Mouse (Mus musculus): Measurements from ENCODE around the gene Ccdc194. TPM values are rescaled to one million over a fixed set of nuclear protein-coding genes. Genes with fewer than 3 reads are reported as not detected.

Ccdc194 gene
- polyA plus RNA-seq, 1 experiment from 2014 or later = 0.92 TPM

GRCm38 (mm10) chr8:71558071-71558957, 32.8 kb upstream of the Ccdc194 start, which contains the start of gene Tmem221:
Tmem221 (minus strand) TSS chr8:71558871.
- no peaks in the 10 kb centered on the region for H3K36me3 ChIP-seq (replicated peaks; ENCODE audit: control insufficient read depth, insufficient read depth)
- H3K4me1 ChIP-seq (replicated peaks; ENCODE audit: control insufficient read depth, insufficient read depth, low read length) = 0 out of 2 replicates have a peak, but pooled peaks cover 4% of the 10 kb centered on the region
- no peak for DNase-seq (ENCODE audit: low spot score)
- H3K27ac ChIP-seq = no peak within 1 kb of the TSS
- peak within 1 kb of the TSS; percentile 18 for H3K4me3 ChIP-seq (replicated peaks; ENCODE audit: low read length)
- peaks cover 80% of the 10 kb centered on the region for H3K27me3 ChIP-seq (ENCODE audit: control insufficient read depth, insufficient read depth, low read length)
- no peak for ATAC-seq (ENCODE audit: low FRiP score)
- no peaks in the 10 kb centered on the region for H3K9me3 ChIP-seq (ENCODE audit: control insufficient read depth, low read length)
- H3K4me2 ChIP-seq (replicated peaks) = peak within 1 kb of the TSS; percentile 38
- WGBS = 4% methylated on average over 70 of the region's 70 CpGs
- H3K9ac ChIP-seq = no peak within 1 kb of the TSS

GRCm38 (mm10) chr8:71554644-71555043, 29.1 kb upstream of the Ccdc194 start:
- Histone ChIP-seq H3K9ac (no peak overlapping the region), H3K4me2 (replicated peaks) (no peak overlapping the region), H3K27me3 (ENCODE audit: control insufficient read depth, insufficient read depth, low read length) (peaks cover 45% of the 10 kb centered on the region), H3K36me3 (replicated peaks; ENCODE audit: control insufficient read depth, insufficient read depth) (no peaks in the 10 kb centered on the region), H3K9me3 (ENCODE audit: control insufficient read depth, low read length) (no peaks in the 10 kb centered on the region), H3K4me3 (replicated peaks; ENCODE audit: low read length) (no peak overlapping the region), H3K27ac (no peak overlapping the region), H3K4me1 (replicated peaks; ENCODE audit: control insufficient read depth, insufficient read depth, low read length) (no peaks in the 10 kb centered on the region)
- ATAC-seq (ENCODE audit: low FRiP score) = no peak
- no peak for DNase-seq (ENCODE audit: low spot score)
- WGBS = 87% methylated on average over 2 of the region's 2 CpGs

GRCm38 (mm10) chr8:71554001-71554400, 28.5 kb upstream of the Ccdc194 start:
- peaks cover 39% of the 10 kb centered on the region for H3K27me3 ChIP-seq (ENCODE audit: control insufficient read depth, insufficient read depth, low read length)
- WGBS = 70% methylated on average over 6 of the region's 6 CpGs
- ATAC-seq (ENCODE audit: low FRiP score) = no peak

GRCm38 (mm10) chr8:71552770-71553169, 27.3 kb upstream of the Ccdc194 start:
- ATAC-seq (ENCODE audit: low FRiP score) = no peak
- no peak overlapping the region for H3K9ac ChIP-seq
- WGBS = 81% methylated on average over 6 of the region's 6 CpGs
- no peaks in the 10 kb centered on the region for H3K9me3 ChIP-seq (ENCODE audit: control insufficient read depth, low read length)
- no peak for DNase-seq (ENCODE audit: low spot score)
- peaks cover 26% of the 10 kb centered on the region for H3K27me3 ChIP-seq (ENCODE audit: control insufficient read depth, insufficient read depth, low read length)
- H3K4me1 ChIP-seq (replicated peaks; ENCODE audit: control insufficient read depth, insufficient read depth, low read length) = no peaks in the 10 kb centered on the region
- peaks cover 11% of the 10 kb centered on the region for H3K36me3 ChIP-seq (replicated peaks; ENCODE audit: control insufficient read depth, insufficient read depth)
- H3K27ac ChIP-seq = no peak overlapping the region
- H3K4me3 ChIP-seq (replicated peaks; ENCODE audit: low read length) = no peak overlapping the region
- no peak overlapping the region for H3K4me2 ChIP-seq (replicated peaks)

More at GRCm38 (mm10) chr8:71554001-71554400, 28.5 kb upstream of the Ccdc194 start:
- no peak overlapping the region for H3K27ac ChIP-seq
- no peak overlapping the region for H3K9ac ChIP-seq
- H3K4me3 ChIP-seq (replicated peaks; ENCODE audit: low read length) = no peak overlapping the region
- H3K4me2 ChIP-seq (replicated peaks) = no peak overlapping the region
- no peaks in the 10 kb centered on the region for H3K36me3 ChIP-seq (replicated peaks; ENCODE audit: control insufficient read depth, insufficient read depth)
- no peaks in the 10 kb centered on the region for H3K9me3 ChIP-seq (ENCODE audit: control insufficient read depth, low read length)
- DNase-seq (ENCODE audit: low spot score) = no peak
- H3K4me1 ChIP-seq (replicated peaks; ENCODE audit: control insufficient read depth, insufficient read depth, low read length) = no peaks in the 10 kb centered on the region

GRCm38 (mm10) chr8:71550754-71551153, 25.2 kb upstream of the Ccdc194 start:
- DNase-seq (ENCODE audit: low spot score) (no peak), ATAC-seq (ENCODE audit: low FRiP score) (no peak)
- Histone ChIP-seq H3K27ac (no peak overlapping the region), H3K36me3 (replicated peaks; ENCODE audit: control insufficient read depth, insufficient read depth) (peaks cover 29% of the 10 kb centered on the region), H3K9ac (no peak overlapping the region), H3K4me3 (replicated peaks; ENCODE audit: low read length) (no peak overlapping the region), H3K4me2 (replicated peaks) (no peak overlapping the region), H3K9me3 (ENCODE audit: control insufficient read depth, low read length) (no peaks in the 10 kb centered on the region), H3K27me3 (ENCODE audit: control insufficient read depth, insufficient read depth, low read length) (peaks cover 6% of the 10 kb centered on the region), H3K4me1 (replicated peaks; ENCODE audit: control insufficient read depth, insufficient read depth, low read length) (no peaks in the 10 kb centered on the region)
- 67% methylated on average over 7 of the region's 7 CpGs for WGBS

- no peak overlapping the region for H3K4me3 ChIP-seq (replicated peaks; ENCODE audit: low read length)
- WGBS = 91% methylated on average over 7 of the region's 7 CpGs
- DNase-seq (ENCODE audit: low spot score) (no peak), ATAC-seq (ENCODE audit: low FRiP score) (no peak)
- H3K36me3 ChIP-seq (replicated peaks; ENCODE audit: control insufficient read depth, insufficient read depth) = peaks cover 36% of the 10 kb centered on the region
- H3K4me1 ChIP-seq (replicated peaks; ENCODE audit: control insufficient read depth, insufficient read depth, low read length) = peaks cover 9% of the 10 kb centered on the region; the same call in 1 of the 2 replicates
- H3K9me3 ChIP-seq (ENCODE audit: control insufficient read depth, low read length) = no peaks in the 10 kb centered on the region
- H3K27ac ChIP-seq = no peak overlapping the region
- H3K27me3 ChIP-seq (ENCODE audit: control insufficient read depth, insufficient read depth, low read length) = no peaks in the 10 kb centered on the region
- H3K4me2 ChIP-seq (replicated peaks) = no peak overlapping the region
- H3K9ac ChIP-seq = no peak overlapping the region
These were observed 22.1 kb upstream of the Ccdc194 start for GRCm38 (mm10) chr8:71547590-71547989.

- WGBS = 90% methylated on average over 11 of the region's 11 CpGs
- H3K9ac ChIP-seq = no peak overlapping the region
- no peaks in the 10 kb centered on the region for H3K27me3 ChIP-seq (ENCODE audit: control insufficient read depth, insufficient read depth, low read length)
- no peaks in the 10 kb centered on the region for H3K9me3 ChIP-seq (ENCODE audit: control insufficient read depth, low read length)
- no peak overlapping the region for H3K27ac ChIP-seq
- ATAC-seq (ENCODE audit: low FRiP score) (no peak), DNase-seq (ENCODE audit: low spot score) (no peak)
- no peak overlapping the region for H3K4me3 ChIP-seq (replicated peaks; ENCODE audit: low read length)
- peaks cover 9% of the 10 kb centered on the region; the same call in 1 of the 2 replicates for H3K4me1 ChIP-seq (replicated peaks; ENCODE audit: control insufficient read depth, insufficient read depth, low read length)
- no peak overlapping the region for H3K4me2 ChIP-seq (replicated peaks)
- H3K36me3 ChIP-seq (replicated peaks; ENCODE audit: control insufficient read depth, insufficient read depth) = peaks cover 36% of the 10 kb centered on the region
These were observed 19.5 kb upstream of the Ccdc194 start for GRCm38 (mm10) chr8:71545053-71545452.

- ATAC-seq (ENCODE audit: low FRiP score) (no peak), DNase-seq (ENCODE audit: low spot score) (no peak)
- H3K4me2 ChIP-seq (replicated peaks) = peak overlapping the region; percentile 85
- no peaks in the 10 kb centered on the region for H3K27me3 ChIP-seq (ENCODE audit: control insufficient read depth, insufficient read depth, low read length)
- 85% methylated on average over 9 of the region's 9 CpGs for WGBS
- peak overlapping the region; percentile 79 for H3K4me3 ChIP-seq (replicated peaks; ENCODE audit: low read length)
- H3K27ac ChIP-seq = no peak overlapping the region
- peaks cover 35% of the 10 kb centered on the region for H3K36me3 ChIP-seq (replicated peaks; ENCODE audit: control insufficient read depth, insufficient read depth)
- no peaks in the 10 kb centered on the region for H3K9me3 ChIP-seq (ENCODE audit: control insufficient read depth, low read length)
- peaks cover 9% of the 10 kb centered on the region; the same call in 1 of the 2 replicates for H3K4me1 ChIP-seq (replicated peaks; ENCODE audit: control insufficient read depth, insufficient read depth, low read length)
- peak overlapping the region; percentile 81 for H3K9ac ChIP-seq
These were observed 18.2 kb upstream of the Ccdc194 start for GRCm38 (mm10) chr8:71543755-71544154.

- Histone ChIP-seq H3K9me3 (ENCODE audit: control insufficient read depth, low read length) (no peaks in the 10 kb centered on the region), H3K4me2 (replicated peaks) (peak within 1 kb of the TSS; percentile 85), H3K27me3 (ENCODE audit: control insufficient read depth, insufficient read depth, low read length) (peaks cover 2% of the 10 kb centered on the region), H3K4me1 (replicated peaks; ENCODE audit: control insufficient read depth, insufficient read depth, low read length) (peaks cover 9% of the 10 kb centered on the region; the same call in 1 of the 2 replicates), H3K9ac (peak within 1 kb of the TSS; percentile 81), H3K4me3 (replicated peaks; ENCODE audit: low read length) (peak within 1 kb of the TSS; percentile 79), H3K36me3 (replicated peaks; ENCODE audit: control insufficient read depth, insufficient read depth) (peaks cover 25% of the 10 kb centered on the region), H3K27ac (0 out of 2 replicates have a peak within 1 kb of the TSS, but pooled peaks have one; percentile 51)
- ATAC-seq (ENCODE audit: low FRiP score) = peak; percentile 96
- under 1% methylated on average over 54 of the region's 55 CpGs for WGBS
- DNase-seq (ENCODE audit: low spot score) = peak; percentile 97
These were observed 17.3 kb upstream of the Ccdc194 start, which contains the start of gene Mvb12a for GRCm38 (mm10) chr8:71542632-71543343. Mvb12a (plus strand) TSS chr8:71542922.

All from hindbrain, embryonic 14.5 days (tissue).